Mouse (Mus musculus) 3134 (cell line): ENCODE data around the gene Myo9b.

Source experiments
- DNase-seq: peaks from one replicate; pipeline ENCODE4 v3.0.0-alpha.2; 2011; ENCODE audit warnings: low spot score; ENCODE audit not compliant: insufficient read length; ENCODE audit errors: extremely low read depth

Myo9b gene

DNA sequence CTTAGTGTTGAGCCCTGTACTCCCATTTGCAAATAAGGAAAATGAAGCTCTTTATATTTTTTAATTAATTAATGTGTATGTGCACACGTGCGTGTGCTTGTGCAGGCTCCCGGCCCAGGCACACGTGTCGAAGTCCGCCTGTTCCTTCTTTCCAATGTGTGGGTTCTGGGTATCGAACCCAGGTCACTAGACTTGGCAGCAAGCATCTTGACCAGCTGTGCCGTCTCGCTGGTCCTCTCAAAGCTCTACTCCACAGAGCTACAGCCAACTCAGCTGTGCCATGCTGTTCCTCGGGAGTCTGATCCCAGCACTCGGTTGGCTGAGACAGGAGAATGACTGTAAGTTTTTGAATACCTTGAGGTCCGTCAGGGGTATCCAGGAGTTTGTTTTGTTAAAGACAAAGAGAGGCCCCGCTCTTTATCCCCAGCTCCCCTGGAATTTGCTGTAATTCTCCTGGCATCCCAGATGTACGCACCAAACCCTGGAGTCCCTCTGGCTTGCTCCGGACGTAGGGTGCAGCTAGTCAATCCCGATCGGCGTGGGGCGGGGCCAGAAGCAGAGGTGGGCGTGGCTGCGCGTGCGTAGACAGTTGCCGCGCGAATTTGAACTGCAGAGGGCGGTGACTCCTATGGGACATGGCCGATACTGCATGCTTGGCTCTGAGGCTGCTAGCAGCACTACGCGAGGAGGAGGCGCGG is 133.0 kb downstream of the Myo9b start, which contains the start of gene Ankle1:
Gene Ankle1, plus strand, starts transcription at position 610 of the 698 bp plus-strand sequence.
- peak; percentile 98 for DNase-seq

- peak; percentile 82 for DNase-seq
These were observed 133.8 kb downstream of the Myo9b start for GRCm38 (mm10) chr8:71406099-71407015.

GRCm38 (mm10) chr8:71407441-71407840 is 134.9 kb downstream of the Myo9b start:
- no peak for DNase-seq

- no peak for DNase-seq
These were observed 135.7 kb downstream of the Myo9b start for GRCm38 (mm10) chr8:71408231-71408630.
